Mouse (Mus musculus) lung, adult 18-20 months (tissue): ENCODE data around the gene Gtf2i.

ENCODE experiments used
- DNase-seq, 2 experiments: peaks; one replicate each; pipeline ENCODE4 v3.0.0; 2022; ENCODE audit warnings: mixed read lengths in 2 of 2

Gene Gtf2i

GRCm38 (mm10) chr5:134321699-134322098 lies 7.1 kb upstream of the Gtf2i start:
- no peak for DNase-seq

GRCm38 (mm10) chr5:134318903-134319302 lies 4.3 kb upstream of the Gtf2i start:
- no peak for DNase-seq

GRCm38 (mm10) chr5:134316721-134317120 lies 2.2 kb upstream of the Gtf2i start:
- no peak for DNase-seq

GRCm38 (mm10) chr5:134315623-134316350 lies 1.2 kb upstream of the Gtf2i start:
- DNase-seq = peak; percentile 54 to 63

GRCm38 (mm10) chr5:134314068-134314674 lies 389 bp downstream of the Gtf2i start:
- peak in 1 of 2 experiments; percentile 45 for DNase-seq

GRCm38 (mm10) chr5:134313451-134314067 lies 1.0 kb downstream of the Gtf2i start:
- DNase-seq = peak; percentile 95 to 97

- DNase-seq = peak in 1 of 2 experiments; percentile 15
Observed at GRCm38 (mm10) chr5:134312691-134313450, 1.7 kb downstream of the Gtf2i start.

GRCm38 (mm10) chr5:134311894-134312411 lies 2.6 kb downstream of the Gtf2i start:
- DNase-seq = no peak

- no peak for DNase-seq
Observed at GRCm38 (mm10) chr5:134310201-134310600, 4.4 kb downstream of the Gtf2i start.

- no peak for DNase-seq
Observed at GRCm38 (mm10) chr5:134309345-134309744, 5.2 kb downstream of the Gtf2i start.

- DNase-seq = no peak
Observed at GRCm38 (mm10) chr5:134304639-134305038, 9.9 kb downstream of the Gtf2i start.

GRCm38 (mm10) chr5:134295277-134296050 lies 19.1 kb downstream of the Gtf2i start:
- DNase-seq = no peak

GRCm38 (mm10) chr5:134294606-134295005 lies 20.0 kb downstream of the Gtf2i start:
- no peak for DNase-seq

GRCm38 (mm10) chr5:134291096-134291495 lies 23.5 kb downstream of the Gtf2i start:
- DNase-seq = no peak

GRCm38 (mm10) chr5:134289935-134290560 lies 24.5 kb downstream of the Gtf2i start:
- DNase-seq = no peak

- no peak for DNase-seq
Observed at GRCm38 (mm10) chr5:134288071-134288470, 26.5 kb downstream of the Gtf2i start.

- no peak for DNase-seq
Observed at GRCm38 (mm10) chr5:134284921-134285320, 29.6 kb downstream of the Gtf2i start.

- no peak for DNase-seq
Observed at GRCm38 (mm10) chr5:134282603-134283002, 32.0 kb downstream of the Gtf2i start.

- DNase-seq = no peak
Observed at GRCm38 (mm10) chr5:134282076-134282475, 32.5 kb downstream of the Gtf2i start.

- DNase-seq = no peak
Observed at GRCm38 (mm10) chr5:134279371-134279770, 35.2 kb downstream of the Gtf2i start.

GRCm38 (mm10) chr5:134277109-134277508 lies 37.5 kb downstream of the Gtf2i start:
- no peak for DNase-seq

GRCm38 (mm10) chr5:134275556-134275955 lies 39.0 kb downstream of the Gtf2i start:
- DNase-seq = peak in 1 of 2 experiments; percentile 20
